Mouse (Mus musculus) embryonic fibroblast, embryonic 13.5 days (primary cell): ENCODE results near the gene Ell2.

Experiments used
- CTCF ChIP-seq: IDR thresholded peaks from 2 replicates; pipeline ENCODE4 v1.5.1; 2011; ENCODE audit warnings: mild to moderate bottlenecking, control low read depth, low read length, moderate library complexity, borderline replicate concordance; ENCODE audit not compliant: insufficient read depth
- POLR2A ChIP-seq: IDR thresholded peaks from 2 replicates; pipeline ENCODE4 v1.6.1; 2011; ENCODE audit warnings: low read depth, mild to moderate bottlenecking, control low read depth, low read length, moderate library complexity

DNA sequence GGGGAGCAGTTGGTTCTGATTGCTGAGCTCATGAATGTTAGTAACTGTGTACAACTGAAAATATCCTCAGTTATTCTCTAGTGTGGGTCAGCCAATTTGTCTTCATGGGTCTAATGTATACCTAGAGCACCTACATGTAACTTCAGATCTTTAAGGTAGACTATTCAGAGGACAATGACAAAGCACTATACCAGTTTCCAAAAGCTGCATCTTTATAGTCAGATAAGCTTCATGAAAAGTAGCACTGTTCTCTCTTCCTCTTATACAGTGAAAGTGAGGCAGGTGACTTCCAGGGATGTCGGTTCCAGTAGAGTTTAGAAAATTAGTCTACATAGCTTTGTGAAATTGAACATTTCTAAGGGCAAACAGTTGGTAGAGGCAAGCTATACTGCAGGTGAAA, 21.4 kb downstream of the Ell2 start:
- TF ChIP-seq POLR2A (no peak), CTCF (no peak)
